Mouse (Mus musculus) layer of hippocampus, adult 6 months (tissue): Measurements from ENCODE around the gene Jaml. TPM values are rescaled to one million over a fixed set of nuclear protein-coding genes. Genes with fewer than 3 reads are reported as not detected.

ENCODE experiments used
- long read RNA-seq, 2 experiments: library from polyadenylated mRNA; unstranded; transcript quantifications; one replicate each; pipeline ENCODE4 v2.0.0; 2019 to 2020
- polyA plus RNA-seq: library from polyadenylated mRNA; unstranded; fragments of <200 nt; fragmentation: Nextera tagmentation; gene quantifications from 2 replicates; pipeline ENCODE4 v1.2.3, GENCODE M21; 2021

Jaml gene
- polyA plus RNA-seq = 0.18 and 0.26 TPM in 2 replicates
- long read RNA-seq, experiment 1 = 0 reads
- long read RNA-seq, experiment 2 = 0 reads

GRCm38 (mm10) chr9:45079011-45079410 lies at the start of gene Jaml:
TSS of gene Jaml (plus strand) at chr9:45079183.

DNA sequence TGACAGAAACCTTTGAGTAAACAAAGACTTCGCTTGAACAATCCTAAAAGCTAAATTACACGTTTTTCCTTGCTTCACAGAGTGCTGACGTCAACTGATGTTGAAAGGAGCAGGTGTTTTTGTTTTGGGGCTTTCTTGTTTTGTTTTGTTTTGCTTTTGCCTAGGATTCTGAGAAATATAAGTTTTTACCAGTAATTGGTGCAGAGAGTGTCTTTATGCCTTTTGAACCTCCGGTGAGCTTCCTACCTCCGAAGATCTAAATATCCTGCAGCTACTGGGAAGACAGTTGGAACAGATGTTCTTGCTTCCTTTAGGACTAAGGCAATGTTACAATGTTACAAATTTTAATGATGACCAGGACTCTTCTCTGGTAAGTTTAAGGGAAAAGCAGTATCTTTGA lies 39.5 kb upstream of the Jaml start, which contains the start of gene Mpzl2:
Mpzl2 (plus strand) TSS at position 301 of the 400 bp plus-strand sequence.

GRCm38 (mm10) chr9:45055082-45055713 lies 23.8 kb upstream of the Jaml start, which contains the start of gene Mpzl3:
TSS of gene Mpzl3 (plus strand) at chr9:45055186.

GRCm38 (mm10) chr9:45117741-45118431 lies 38.9 kb downstream of the Jaml start, which contains the start of gene Scn2b:
TSS of gene Scn2b (plus strand) at chr9:45117782.

DNA sequence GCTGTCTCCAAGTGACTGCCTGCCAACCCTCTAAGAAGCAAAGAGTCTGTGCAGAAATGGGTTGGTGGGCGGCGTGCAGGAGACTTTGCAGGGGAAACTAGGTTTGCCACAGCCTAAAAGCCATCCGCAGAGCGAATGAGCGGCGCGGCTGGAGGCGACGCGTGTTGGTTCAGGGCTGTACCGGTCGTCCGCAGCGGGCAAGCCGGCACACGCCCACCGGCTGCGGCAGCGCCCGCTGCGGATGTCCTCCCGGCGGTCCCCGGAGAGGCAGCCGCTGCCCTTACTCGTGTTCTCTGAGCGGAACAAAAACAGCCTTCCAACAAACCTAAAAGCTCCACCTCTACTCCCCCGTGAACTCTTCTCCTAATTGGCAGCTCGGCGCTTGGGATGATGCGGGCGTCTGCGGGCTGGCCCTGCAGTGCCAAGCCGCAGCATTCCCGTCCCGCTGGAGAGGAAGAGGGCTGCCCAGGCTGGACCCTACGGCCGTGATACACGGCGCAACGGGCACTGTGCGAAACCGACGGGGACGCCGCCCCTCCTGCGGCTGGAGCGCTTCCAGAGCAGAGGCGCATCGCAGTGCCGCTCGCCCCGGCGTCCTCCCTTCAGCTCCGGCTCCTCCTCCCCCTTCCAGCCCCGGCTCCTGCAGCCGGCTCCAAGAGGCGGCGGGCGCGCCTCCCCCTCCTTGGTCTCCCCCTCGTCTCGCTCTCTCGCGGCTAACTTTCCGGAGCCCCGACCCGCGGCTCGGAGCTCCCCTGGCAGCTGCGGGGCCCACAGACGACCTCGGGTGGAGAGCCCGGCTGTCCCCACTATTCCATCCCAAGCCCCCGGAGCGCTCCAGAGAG lies 59.4 kb downstream of the Jaml start, which contains the start of gene Scn4b:
Scn4b (plus strand) TSS at position 205 of the 842 bp plus-strand sequence.

Other genes with a start within 250 kb of the Jaml start
- gene Kmt2a, start 197.9 kb upstream of the Jaml start, polyA plus RNA-seq = 4.4 and 4.8 TPM in 2 replicates
- 1,476 and 1,758 TPM in 2 replicates for gene Atp5l, start 158.4 kb upstream of the Jaml start, polyA plus RNA-seq
- 42.6 and 43.5 TPM in 2 replicates for gene Ube4a, start 113.6 kb upstream of the Jaml start, polyA plus RNA-seq
- gene Cd3g, start 98.8 kb upstream of the Jaml start, polyA plus RNA-seq = 0.24 and 0.44 TPM in 2 replicates
- gene Cd3d, start 97.4 kb upstream of the Jaml start, polyA plus RNA-seq = 0.24 and 0.25 TPM in 2 replicates
- 0.15 TPM in 1 of 2 replicates, not detected in the other for gene Cd3e, start 69.6 kb upstream of the Jaml start, polyA plus RNA-seq
- gene Mpzl2, start 39.4 kb upstream of the Jaml start, polyA plus RNA-seq = 0.23 and 0.65 TPM in 2 replicates
- gene Mpzl3, start 24.0 kb upstream of the Jaml start, polyA plus RNA-seq = 1.1 TPM in 2 replicates
- 256 and 455 TPM in 2 replicates for gene Scn2b, start 38.6 kb downstream of the Jaml start, polyA plus RNA-seq
- 2.8 and 2.9 TPM in 2 replicates for gene Scn4b, start 59.2 kb downstream of the Jaml start, polyA plus RNA-seq
- 0.87 and 1.0 TPM in 2 replicates for gene BC049352, start 102.8 kb downstream of the Jaml start, polyA plus RNA-seq
- not detected in 2 replicates for gene Tmprss4, start 124.9 kb downstream of the Jaml start, polyA plus RNA-seq
- gene Il10ra, start 190.0 kb downstream of the Jaml start, polyA plus RNA-seq = 1.9 and 2.2 TPM in 2 replicates
- gene Tmprss13, start 239.9 kb downstream of the Jaml start, polyA plus RNA-seq = not detected in 2 replicates